Mouse (Mus musculus): ENCODE measurements around the gene Atp6v1g2. TPM values are rescaled to one million over a fixed set of nuclear protein-coding genes. Genes with fewer than 3 reads are reported as not detected.

Atp6v1g2 gene
- polyA plus RNA-seq, 1 experiment from 2014 or later, result 9.4 TPM

DNA sequence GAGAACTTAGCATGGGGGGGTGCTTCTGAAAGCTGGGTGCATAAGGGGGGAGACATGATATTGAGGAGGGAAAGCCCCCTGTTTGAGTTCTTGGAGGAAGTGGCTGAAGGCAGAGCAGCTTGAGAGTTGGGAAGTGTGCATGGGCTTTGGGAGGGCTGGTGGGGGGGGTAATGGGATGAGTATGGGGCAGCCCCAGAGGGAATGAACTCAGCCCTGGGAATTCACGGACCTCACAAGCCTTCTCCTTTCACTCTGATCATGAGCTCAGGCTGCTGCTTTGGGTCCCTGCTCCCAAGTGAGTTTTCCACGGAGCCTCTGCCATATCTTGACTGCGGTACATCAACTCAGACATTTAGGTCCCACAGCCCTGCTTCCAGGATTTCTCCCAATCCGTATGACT is 31.0 kb upstream of the Atp6v1g2 start:
- 68% methylated on average over 4 of the region's 4 CpGs for WGBS

DNA sequence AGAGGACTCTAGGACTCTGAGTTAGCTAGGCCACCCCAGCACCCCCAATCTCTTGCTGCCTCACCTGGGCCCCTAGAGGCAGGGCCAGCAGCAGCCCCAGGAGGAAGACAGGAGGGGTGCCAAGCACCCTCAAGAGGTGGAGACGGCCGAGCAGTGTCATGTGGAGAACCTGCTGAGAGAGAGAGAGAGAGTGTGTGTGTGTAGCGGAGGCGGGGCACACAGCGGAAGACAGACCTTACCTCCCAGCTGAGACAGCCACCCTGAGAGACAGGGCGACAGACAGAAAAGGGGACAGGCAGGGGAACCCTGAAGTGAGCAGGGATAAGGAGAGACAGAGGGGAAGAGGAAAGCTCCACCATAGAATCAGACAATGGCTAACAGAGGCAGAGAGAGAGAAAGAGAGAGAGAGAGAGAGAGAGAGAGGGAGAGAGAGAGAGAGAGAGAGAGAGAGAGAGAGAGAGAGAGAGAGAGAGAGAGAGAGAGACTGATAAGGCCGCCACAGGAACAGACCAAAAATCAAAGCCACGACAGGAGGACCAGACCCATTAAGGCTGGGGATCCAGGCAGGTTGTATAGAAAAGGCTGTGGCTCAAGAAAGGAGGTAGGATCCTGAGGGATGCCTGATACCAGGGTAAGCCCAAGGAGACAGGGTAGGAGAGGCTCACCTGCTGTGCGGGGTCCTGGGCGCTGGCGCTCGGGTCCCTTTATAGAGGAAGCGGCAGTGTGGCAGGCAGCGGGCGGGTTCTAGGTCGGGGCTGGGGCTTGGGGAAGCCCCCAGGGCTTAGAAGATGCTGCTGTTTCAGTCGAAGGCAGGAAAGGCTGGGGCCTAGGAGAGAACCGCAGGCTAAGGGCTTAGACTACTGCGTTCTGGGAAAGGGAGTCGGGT is 28.7 kb upstream of the Atp6v1g2 start, which contains the start of gene Lta:
Gene Lta (minus strand): TSS at position 858 of the 886 bp plus-strand sequence.
- WGBS, result 24% methylated on average over 20 of the region's 20 CpGs

More for the DNA sequence above, 31.0 kb upstream of the Atp6v1g2 start:
- H3K9ac ChIP-seq, result no peak overlapping the region
- no peak overlapping the region for H3K4me2 ChIP-seq
- H3K36me3 ChIP-seq, result no peaks in the 10 kb centered on the region
- H3K4me3 ChIP-seq, result no peak overlapping the region
- H3K4me1 ChIP-seq (replicated peaks), result peaks cover 6% of the 10 kb centered on the region; the same call in 1 of the 2 replicates
- H3K27me3 ChIP-seq, result peaks cover 73% of the 10 kb centered on the region
- H3K9me3 ChIP-seq (replicated peaks), result no peaks in the 10 kb centered on the region
- no peak for ATAC-seq (replicated peaks; ENCODE audit: insufficient number of reproducible peaks, insufficient read depth, low FRiP score, low read depth)
- no peak overlapping the region for H3K27ac ChIP-seq

DNA sequence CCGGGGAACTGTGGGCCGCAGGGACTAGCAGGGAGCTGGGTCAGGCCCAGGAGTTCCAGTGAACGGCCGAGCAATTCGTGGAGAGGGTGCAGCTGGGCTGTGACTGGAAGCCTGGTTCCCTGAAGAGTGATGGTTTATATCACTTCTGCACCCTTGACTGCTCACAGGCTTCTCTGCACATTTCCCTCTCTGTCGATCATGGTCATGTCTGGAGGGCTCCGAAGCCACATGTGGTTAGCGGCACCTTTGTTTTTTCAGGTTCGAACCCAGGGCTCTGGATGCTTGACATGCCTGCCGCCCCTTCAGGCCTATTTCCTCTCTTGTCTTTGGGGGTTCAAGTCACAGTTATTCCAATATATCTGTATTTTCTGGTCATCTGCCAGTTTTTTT is 28.1 kb upstream of the Atp6v1g2 start:
- Histone ChIP-seq H3K4me2 (peak overlapping the region; percentile 16; the same call in 1 of the 2 replicates), H3K27me3 (peaks cover 52% of the 10 kb centered on the region), H3K9me3 (replicated peaks) (no peaks in the 10 kb centered on the region), H3K36me3 (no peaks in the 10 kb centered on the region), H3K27ac (no peak overlapping the region), H3K4me1 (replicated peaks) (peaks cover 6% of the 10 kb centered on the region; the same call in 1 of the 2 replicates), H3K9ac (no peak overlapping the region), H3K4me3 (no peak overlapping the region)
- 48% methylated on average over 10 of the region's 10 CpGs for WGBS
- no peak for ATAC-seq (replicated peaks; ENCODE audit: insufficient number of reproducible peaks, insufficient read depth, low FRiP score, low read depth)

More for the DNA sequence above, 28.7 kb upstream of the Atp6v1g2 start, which contains the start of gene Lta:
- Histone ChIP-seq H3K9me3 (replicated peaks) (no peaks in the 10 kb centered on the region), H3K4me2 (peak within 1 kb of the TSS; percentile 16; the same call in 1 of the 2 replicates), H3K4me1 (replicated peaks) (peaks cover 6% of the 10 kb centered on the region; the same call in 1 of the 2 replicates), H3K9ac (no peak within 1 kb of the TSS), H3K4me3 (no peak within 1 kb of the TSS), H3K27me3 (peaks cover 59% of the 10 kb centered on the region), H3K36me3 (no peaks in the 10 kb centered on the region), H3K27ac (no peak within 1 kb of the TSS)
- no peak for ATAC-seq (replicated peaks; ENCODE audit: insufficient number of reproducible peaks, insufficient read depth, low FRiP score, low read depth)

DNA sequence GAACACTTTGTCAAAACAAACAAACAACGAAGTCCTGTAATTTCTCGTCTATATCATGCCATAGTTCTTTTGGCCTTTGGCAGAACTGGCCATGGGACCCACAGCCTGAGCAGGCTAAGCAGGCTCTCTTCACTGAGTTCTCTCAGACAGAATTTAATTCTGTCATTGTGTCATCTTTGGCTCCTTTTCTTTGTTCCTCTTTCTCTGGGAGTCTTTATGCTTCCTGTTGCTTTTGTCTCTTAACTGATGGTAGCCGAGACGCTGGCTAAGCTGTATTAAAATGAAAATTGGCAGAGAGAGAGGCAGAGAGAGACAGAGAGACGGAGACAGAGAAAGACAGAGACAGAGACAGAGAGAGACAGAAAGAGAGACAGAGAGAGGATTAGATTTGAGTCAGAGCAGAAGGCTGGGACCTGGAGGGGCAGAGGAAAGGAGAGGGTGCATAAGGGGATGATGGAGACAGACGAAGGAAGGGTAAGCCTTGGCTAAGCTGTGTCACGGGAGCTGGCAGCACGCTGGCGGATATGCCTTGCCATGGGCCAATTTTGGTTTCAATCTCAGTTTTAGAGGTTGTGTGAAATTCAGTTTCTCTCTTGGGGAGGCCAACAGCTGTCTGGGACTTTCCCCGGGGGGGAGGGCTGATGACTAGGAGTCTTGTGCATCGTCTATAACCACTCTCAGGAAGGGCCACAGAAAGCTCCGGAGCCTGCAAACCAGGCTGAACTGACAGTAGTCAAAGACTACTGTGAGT is 23.5 kb upstream of the Atp6v1g2 start:
- Histone ChIP-seq H3K27me3 (peaks cover 11% of the 10 kb centered on the region), H3K36me3 (no peaks in the 10 kb centered on the region), H3K9me3 (replicated peaks) (no peaks in the 10 kb centered on the region), H3K4me3 (no peak overlapping the region), H3K4me1 (replicated peaks) (peaks cover 7% of the 10 kb centered on the region; the same call in 1 of the 2 replicates), H3K27ac (no peak overlapping the region), H3K4me2 (no peak overlapping the region), H3K9ac (no peak overlapping the region)
- 59% methylated on average over 12 of the region's 12 CpGs for WGBS
- no peak for ATAC-seq (replicated peaks; ENCODE audit: insufficient number of reproducible peaks, insufficient read depth, low FRiP score, low read depth)

DNA sequence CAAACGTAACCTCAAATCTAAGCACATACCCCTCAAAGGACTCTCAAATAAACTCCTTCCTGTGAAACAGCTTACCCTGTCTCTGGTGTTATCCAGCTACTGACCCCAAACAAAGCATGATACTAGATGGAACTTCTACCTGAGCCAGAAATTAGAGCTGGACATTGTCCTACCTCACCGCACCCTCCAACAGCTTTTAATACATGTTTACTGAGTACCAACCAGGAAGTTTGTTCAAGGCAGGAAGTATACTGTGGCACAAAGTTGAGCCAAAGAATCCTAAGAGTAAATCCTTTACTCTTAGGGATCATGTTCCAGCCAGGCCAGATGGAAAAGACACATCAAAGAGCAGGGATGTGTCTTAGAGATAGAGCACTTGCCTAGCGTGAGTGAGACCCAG is 22.9 kb upstream of the Atp6v1g2 start:
- 61% methylated on average over 3 of the region's 3 CpGs for WGBS
- peaks cover 5% of the 10 kb centered on the region; the same call in 1 of the 2 replicates for H3K27me3 ChIP-seq
- ATAC-seq (replicated peaks; ENCODE audit: insufficient number of reproducible peaks, insufficient read depth, low FRiP score, low read depth), result no peak
- H3K4me1 ChIP-seq (replicated peaks), result 0 out of 2 replicates have a peak, but pooled peaks cover 4% of the 10 kb centered on the region
- H3K9ac ChIP-seq, result no peak overlapping the region
- H3K4me3 ChIP-seq, result no peak overlapping the region
- no peak overlapping the region for H3K27ac ChIP-seq
- no peaks in the 10 kb centered on the region for H3K36me3 ChIP-seq
- H3K4me2 ChIP-seq, result no peak overlapping the region
- no peaks in the 10 kb centered on the region for H3K9me3 ChIP-seq (replicated peaks)

DNA sequence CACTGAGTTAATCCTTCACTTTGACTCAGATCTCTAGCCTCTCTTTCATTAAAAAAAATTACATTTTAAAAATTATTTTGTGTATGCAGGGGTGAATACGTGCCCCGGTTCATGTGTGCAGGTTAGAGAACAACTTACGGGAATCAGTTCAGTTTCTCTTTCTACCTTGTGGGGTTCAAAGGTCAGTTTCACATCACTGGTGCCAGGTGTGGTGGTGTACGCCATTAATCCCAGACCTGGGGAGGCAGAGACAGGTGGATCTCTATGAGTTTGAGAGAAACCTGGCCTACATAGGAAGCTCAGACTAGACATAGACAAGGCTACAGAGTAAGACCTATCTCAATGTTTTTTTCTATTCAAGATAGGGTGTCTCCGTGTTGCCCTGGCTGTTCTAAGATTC is 20.4 kb upstream of the Atp6v1g2 start:
- Histone ChIP-seq H3K4me3 (no peak overlapping the region), H3K9me3 (replicated peaks) (no peaks in the 10 kb centered on the region), H3K27me3 (no peaks in the 10 kb centered on the region), H3K36me3 (no peaks in the 10 kb centered on the region), H3K4me2 (no peak overlapping the region), H3K4me1 (replicated peaks) (0 out of 2 replicates have a peak, but pooled peaks cover 4% of the 10 kb centered on the region), H3K27ac (no peak overlapping the region), H3K9ac (no peak overlapping the region)
- WGBS, result 86% methylated on average over 5 of the region's 5 CpGs
- no peak for ATAC-seq (replicated peaks; ENCODE audit: insufficient number of reproducible peaks, insufficient read depth, low FRiP score, low read depth)

DNA sequence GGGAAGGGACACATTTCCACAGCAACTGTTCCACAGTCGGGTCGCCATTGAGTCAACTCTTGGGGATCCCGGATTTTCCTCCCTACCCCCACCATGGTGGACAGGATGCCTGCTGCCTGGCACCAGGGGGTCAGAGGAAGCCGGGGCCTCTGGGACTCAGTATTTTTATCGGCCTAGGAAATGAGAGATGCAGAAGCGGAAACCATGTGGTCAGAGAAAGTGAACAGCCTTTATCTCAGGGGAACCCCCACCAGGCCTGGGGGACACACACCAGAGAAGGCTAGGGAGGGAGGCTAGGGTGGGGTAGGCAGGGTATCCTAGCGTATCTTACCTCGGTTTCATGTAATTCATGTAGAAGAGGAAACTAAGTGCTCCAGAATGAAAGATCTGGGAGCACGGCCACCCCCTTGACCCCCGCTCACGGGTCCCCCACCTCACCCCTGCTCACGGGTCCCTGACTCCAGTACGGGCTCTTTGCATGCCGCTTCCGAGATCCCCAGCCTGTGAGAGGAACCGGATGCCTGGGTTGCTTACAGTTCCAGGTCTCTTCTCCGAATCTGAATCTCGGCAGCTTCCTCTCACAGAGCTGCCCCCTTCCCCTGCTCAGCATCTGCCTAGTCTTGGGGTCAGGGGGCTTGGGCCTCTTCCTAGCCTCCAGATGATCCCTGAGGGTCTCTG is 14.8 kb upstream of the Atp6v1g2 start:
- Histone ChIP-seq H3K36me3 (peaks cover 6% of the 10 kb centered on the region; the same call in 1 of the 2 replicates), H3K4me2 (peak overlapping the region; percentile 33), H3K27me3 (no peaks in the 10 kb centered on the region), H3K27ac (peak overlapping the region; percentile 58), H3K9me3 (replicated peaks) (no peaks in the 10 kb centered on the region), H3K9ac (no peak overlapping the region), H3K4me1 (replicated peaks) (peaks cover 32% of the 10 kb centered on the region), H3K4me3 (no peak overlapping the region)
- WGBS, result 56% methylated on average over 18 of the region's 18 CpGs
- ATAC-seq (replicated peaks; ENCODE audit: insufficient number of reproducible peaks, insufficient read depth, low FRiP score, low read depth), result peak; percentile 72

DNA sequence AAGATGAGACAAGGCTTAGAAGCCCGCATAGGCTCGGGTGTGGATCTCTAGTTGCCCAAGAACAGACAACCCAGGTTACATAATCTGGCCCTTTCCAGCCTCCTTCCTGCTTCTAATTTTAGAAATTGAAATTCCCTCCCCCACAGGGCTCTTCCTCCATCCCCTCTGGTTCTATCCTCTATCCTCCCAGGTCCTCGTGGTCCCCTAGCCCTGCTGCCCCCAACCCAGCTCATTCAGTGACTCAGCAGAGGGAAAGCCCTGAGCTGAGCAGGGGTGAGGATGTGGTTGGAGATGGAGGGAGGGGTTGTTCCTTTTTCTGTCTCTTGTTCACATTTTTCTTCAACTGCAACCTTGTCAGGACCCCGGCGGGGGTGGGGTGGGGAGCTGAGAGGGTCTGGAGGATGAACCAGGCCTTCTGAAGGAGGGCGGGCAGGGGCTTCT is 13.8 kb upstream of the Atp6v1g2 start:
- 54% methylated on average over 6 of the region's 6 CpGs for WGBS
- ATAC-seq (replicated peaks; ENCODE audit: insufficient number of reproducible peaks, insufficient read depth, low FRiP score, low read depth), result no peak
- Histone ChIP-seq H3K27ac (peak overlapping the region; percentile 58), H3K4me3 (no peak overlapping the region), H3K4me1 (replicated peaks) (peaks cover 29% of the 10 kb centered on the region), H3K36me3 (peaks cover 6% of the 10 kb centered on the region; the same call in 1 of the 2 replicates), H3K9me3 (replicated peaks) (no peaks in the 10 kb centered on the region), H3K4me2 (no peak overlapping the region), H3K27me3 (no peaks in the 10 kb centered on the region), H3K9ac (no peak overlapping the region)

DNA sequence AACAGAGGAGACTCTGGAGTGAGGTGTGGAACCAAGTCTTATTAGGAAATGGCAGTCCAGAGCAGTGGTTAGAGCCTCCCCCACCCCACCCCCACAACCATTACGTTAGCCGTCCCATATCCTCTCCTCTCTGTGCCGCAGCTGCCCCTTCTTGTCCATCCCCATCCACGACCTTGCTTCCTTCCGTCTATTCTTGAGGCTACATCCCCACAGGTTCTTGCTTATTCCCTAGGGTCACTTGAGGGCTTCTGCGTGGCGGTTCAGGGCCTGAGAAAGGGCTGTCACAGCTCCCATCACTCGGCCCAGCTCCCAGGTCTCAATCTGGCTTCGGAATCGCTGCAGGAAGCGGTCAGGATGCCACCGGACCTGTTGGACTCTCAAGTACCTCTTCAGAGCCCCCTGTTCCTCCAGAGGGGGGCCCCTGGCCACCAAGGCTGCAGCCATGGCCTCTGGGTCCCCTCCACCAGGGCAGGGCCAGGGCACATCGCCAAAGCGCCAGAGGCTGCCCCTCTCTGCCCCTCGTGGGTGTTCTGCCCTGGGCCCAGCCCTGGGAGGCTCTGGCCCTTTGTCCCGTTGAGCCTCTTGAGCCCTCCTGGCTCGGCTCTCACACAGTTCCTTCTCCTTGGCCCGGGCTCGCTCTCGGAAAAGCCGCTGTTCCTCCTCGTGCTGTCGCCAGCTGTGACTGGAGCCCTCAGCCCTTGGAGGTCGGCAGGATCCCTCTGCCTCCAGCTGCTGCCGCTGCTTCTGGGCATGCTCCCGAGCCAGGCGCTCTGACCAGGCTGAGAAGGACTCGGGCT is 13.1 kb upstream of the Atp6v1g2 start, which contains the start of gene Gm16181:
Gene Gm16181 (plus strand): TSS at position 679 of the 797 bp plus-strand sequence.
- H3K27ac ChIP-seq, result peak within 1 kb of the TSS; percentile 60
- no peaks in the 10 kb centered on the region for H3K27me3 ChIP-seq
- H3K4me2 ChIP-seq, result no peak within 1 kb of the TSS
- H3K9ac ChIP-seq, result no peak within 1 kb of the TSS
- no peak within 1 kb of the TSS for H3K4me3 ChIP-seq
- H3K4me1 ChIP-seq (replicated peaks), result peaks cover 28% of the 10 kb centered on the region
- ATAC-seq (replicated peaks; ENCODE audit: insufficient number of reproducible peaks, insufficient read depth, low FRiP score, low read depth), result no peak
- H3K9me3 ChIP-seq (replicated peaks), result no peaks in the 10 kb centered on the region
- 66% methylated on average over 28 of the region's 28 CpGs for WGBS
- peaks cover 11% of the 10 kb centered on the region; the same call in 1 of the 2 replicates for H3K36me3 ChIP-seq

DNA sequence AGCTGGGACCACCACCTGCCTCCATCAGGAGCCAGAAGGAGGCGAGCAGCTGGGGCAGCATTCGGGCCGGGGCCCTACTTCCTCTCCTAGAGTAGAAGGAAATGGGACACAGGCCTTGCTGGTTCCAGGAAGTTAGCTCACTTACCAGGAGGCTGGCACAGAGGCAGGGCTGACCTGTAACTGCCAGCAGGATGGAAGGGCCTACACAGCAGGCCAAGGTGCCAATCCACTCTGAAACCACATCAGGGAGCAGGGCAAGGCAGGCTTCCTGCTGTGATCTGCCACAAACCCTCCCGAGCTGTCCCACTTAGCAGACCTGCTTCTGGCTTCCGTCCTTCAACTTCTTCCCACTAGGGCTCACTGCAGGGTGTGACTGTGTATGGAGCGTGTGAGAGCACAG is 11.2 kb upstream of the Atp6v1g2 start:
- Histone ChIP-seq H3K27me3 (no peaks in the 10 kb centered on the region), H3K9ac (no peak overlapping the region), H3K27ac (peak overlapping the region; percentile 39), H3K36me3 (peaks cover 16% of the 10 kb centered on the region; the same call in 1 of the 2 replicates), H3K4me1 (replicated peaks) (peaks cover 34% of the 10 kb centered on the region), H3K9me3 (replicated peaks) (no peaks in the 10 kb centered on the region), H3K4me2 (no peak overlapping the region), H3K4me3 (no peak overlapping the region)
- WGBS, result 51% methylated on average over 6 of the region's 6 CpGs
- ATAC-seq (replicated peaks; ENCODE audit: insufficient number of reproducible peaks, insufficient read depth, low FRiP score, low read depth), result no peak
